Mouse (Mus musculus): ENCODE results near the gene Mut.

The Mut gene
- long read RNA-seq, experiment 1, transcript Mut-201 (13 exons, 3,674 nt) = major isoform, 88 of 105 reads
- long read RNA-seq, experiment 1, partial matches to known transcripts = 15 of 105 reads
- long read RNA-seq, experiment 1, other reads (novel, unspliced or antisense) = 2 of 105 reads
- long read RNA-seq, experiment 2, transcript Mut-201 (13 exons, 3,674 nt) = major isoform, 74 of 112 reads
- long read RNA-seq, experiment 2, partial matches to known transcripts = 34 of 112 reads
- long read RNA-seq, experiment 2, other reads (novel, unspliced or antisense) = 4 of 112 reads

DNA sequence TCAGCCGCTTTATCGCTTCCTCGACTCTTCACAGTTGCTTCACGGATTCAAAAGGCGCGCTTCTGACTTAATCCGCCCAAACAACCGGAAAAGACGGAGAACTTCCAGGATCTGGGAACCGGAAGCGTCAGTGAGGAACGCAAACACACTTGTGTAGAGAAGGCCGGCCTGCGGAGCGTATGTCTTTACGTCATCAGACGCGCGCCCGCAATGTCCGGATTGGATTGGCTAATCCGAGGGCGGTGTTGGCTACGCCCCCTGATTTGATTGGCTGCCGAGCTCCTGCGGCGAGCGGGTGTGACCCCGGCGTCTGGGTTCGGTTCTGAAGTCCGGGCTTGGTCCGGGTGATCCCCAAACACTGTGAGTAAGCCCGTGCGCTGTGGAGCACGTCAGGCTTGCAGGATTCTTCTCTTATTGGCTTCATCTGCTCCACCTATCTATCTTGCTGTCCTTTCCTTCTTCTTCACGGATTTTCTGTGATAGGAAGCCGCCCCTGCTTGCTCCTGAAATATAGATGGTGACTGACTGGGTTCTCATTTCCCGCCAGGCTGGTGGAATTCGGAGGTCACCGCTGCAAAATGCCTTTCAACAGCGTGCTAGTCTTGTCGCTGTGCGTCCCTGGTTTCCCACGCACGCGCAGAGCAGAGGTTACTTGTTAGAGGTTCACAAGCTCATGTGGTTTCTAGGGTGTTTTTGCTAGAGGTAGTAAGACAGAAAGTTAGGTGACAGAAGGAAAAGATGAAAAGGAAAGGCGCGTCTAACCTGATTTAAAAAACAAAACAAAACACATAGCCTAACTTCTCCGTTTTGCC is at the start of gene Mut, which contains the start of gene Cenpq:
Mut (plus strand) TSS at position 266 of the 812 bp plus-strand sequence.
Cenpq (minus strand) TSS at position 628 of the 812 bp plus-strand sequence.
- intact Hi-C loops (cut with DNase I) = no loop called here

- intact Hi-C loops (cut with DNase I) = no loop called here
Observed at GRCm38 (mm10) chr17:40885155-40885554, 49.3 kb upstream of the Mut start.

DNA sequence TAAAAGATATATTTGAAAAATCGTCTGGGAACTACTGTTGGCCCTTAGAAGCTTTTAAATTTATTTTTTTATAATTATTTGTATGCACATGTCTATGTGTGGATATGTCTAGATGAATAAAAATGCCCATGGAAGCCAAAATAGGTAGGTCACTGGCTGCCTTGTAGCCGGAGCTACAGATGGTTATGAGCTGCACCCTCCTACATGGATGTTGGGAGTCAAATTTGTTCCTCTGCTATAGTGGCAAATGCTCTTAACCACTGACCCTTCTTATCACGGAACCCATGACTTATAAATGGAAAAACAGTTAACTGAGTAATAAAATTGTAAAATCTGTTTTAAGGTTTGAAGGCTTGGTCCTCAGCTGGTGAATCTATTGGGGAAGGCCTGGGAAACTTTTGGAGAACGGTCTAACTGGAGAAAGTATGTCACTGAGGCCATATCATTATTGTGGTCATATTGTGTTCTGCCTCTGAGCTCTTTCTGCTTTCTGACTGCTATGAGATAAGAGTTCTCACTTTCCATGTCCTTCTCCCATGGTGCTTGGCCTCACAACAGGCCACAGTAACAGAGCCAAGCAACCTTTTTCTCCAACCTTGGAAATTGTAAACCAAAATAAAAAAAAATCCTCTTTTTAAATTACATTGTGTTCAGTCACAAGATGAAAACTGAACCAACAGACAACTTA is 46.5 kb upstream of the Mut start:
- intact Hi-C loops (cut with DNase I) = no loop called here

GRCm38 (mm10) chr17:40896863-40897262 is 37.6 kb upstream of the Mut start:
- intact Hi-C loops (cut with DNase I) = loop anchor here (5.0 kb wide), 1 partner anchor 65 kb away; no protein-coding TSS in a partner anchor

DNA sequence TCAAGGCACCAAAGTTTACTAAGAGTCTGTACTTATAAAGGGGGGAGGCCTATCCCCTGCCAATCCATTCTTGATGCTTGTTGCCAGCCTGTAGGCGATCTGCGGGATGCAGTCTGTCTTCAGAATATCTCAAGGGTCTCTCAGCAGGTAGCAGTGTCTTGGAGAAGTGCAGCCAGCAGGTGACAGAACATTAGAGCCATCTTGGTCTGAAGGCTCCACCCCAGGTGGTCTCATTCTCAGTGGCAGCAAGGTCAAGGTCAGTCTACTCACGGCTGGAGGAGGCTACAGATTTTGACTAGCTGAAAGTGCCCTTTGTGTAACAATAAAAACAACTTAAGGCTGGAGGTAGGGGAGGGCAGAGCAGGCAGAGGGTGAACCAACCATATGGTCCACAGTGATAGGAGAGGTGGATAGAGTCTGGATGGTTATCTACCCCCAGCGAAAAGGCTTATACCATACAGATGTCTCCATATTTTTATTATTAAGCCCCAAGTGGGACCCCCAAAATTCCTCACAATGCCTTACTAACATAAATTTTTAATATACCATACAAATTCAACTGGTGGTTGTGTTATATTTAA is 34.6 kb upstream of the Mut start:
- intact Hi-C loops (cut with DNase I) = loop anchor here (5.0 kb wide), 1 partner anchor 68 kb away; no protein-coding TSS in a partner anchor

GRCm38 (mm10) chr17:40903345-40903744 is 31.1 kb upstream of the Mut start:
- intact Hi-C loops (cut with DNase I) = no loop called here

- intact Hi-C loops (cut with DNase I) = no loop called here
Observed at GRCm38 (mm10) chr17:40904056-40904597, 30.4 kb upstream of the Mut start.

GRCm38 (mm10) chr17:40904721-40905154 is 29.7 kb upstream of the Mut start:
- intact Hi-C loops (cut with DNase I) = no loop called here

DNA sequence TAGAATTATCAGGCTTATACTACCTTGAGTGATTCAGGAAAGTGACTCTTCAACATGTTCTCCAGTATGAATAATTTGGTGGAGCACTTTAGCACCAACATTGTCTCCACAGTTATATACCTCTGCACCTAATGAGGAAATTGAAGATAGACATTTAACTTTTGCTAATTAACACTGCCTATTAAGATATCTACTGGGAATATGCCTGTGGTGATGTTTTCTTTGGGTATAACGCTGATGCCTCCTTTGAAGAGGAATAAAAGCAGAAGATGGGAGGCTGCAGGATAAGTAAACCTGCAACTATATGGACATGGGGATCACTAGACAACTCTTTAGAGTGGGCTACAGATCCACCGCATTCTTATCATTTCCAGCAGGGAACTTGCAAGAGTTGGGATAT is 20.2 kb upstream of the Mut start, which contains the start of gene Glyatl3:
Glyatl3 (minus strand) TSS at position 101 of the 400 bp plus-strand sequence.
- intact Hi-C loops (cut with DNase I) = no loop called here

DNA sequence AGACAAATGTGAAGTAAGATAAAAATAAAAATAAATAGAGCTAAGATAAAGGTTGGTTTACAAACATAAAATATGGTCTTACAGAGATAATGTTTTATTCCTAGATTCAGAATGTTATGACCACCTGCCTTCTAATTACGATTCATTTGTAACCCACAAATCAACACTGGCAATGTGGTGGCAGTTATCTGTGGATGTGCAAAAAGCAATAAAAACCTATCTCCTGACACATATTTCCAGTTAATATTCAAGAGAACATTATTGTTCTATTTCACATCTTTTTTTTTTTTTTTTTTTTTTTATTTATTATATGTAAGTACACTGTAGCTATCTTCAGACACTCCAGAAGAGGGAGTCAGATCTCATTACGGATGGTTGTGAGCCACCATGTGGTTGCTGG is 19.0 kb upstream of the Mut start:
- intact Hi-C loops (cut with DNase I) = no loop called here

- intact Hi-C loops (cut with DNase I) = no loop called here
Observed at GRCm38 (mm10) chr17:40933985-40934384, 500 bp upstream of the Mut start.

GRCm38 (mm10) chr17:40948518-40948917 is 14.0 kb downstream of the Mut start:
- intact Hi-C loops (cut with DNase I) = no loop called here

GRCm38 (mm10) chr17:40977914-40978313 is 43.4 kb downstream of the Mut start:
- intact Hi-C loops (cut with DNase I) = loop anchor here (10.0 kb wide), 1 partner anchor 1627 kb away; no protein-coding TSS in a partner anchor

DNA sequence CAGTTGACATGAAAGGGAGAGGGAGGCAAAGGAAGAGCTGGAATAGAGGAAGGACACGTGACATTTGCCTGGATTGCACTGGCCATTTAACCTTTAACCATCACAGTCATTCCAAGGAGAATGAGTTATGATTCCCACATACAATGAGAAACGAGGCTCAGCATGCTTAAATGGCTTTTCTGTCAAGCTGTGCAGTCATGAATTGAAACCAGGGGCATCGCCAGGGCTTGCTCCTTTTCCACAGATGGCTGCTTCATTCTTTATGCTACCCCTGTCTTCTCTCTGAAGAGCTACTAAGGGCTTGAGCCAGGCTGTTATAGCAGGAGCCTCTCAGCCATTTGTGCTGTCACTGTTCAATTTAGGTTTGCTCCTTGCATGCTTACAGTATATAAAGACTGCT is 57.6 kb downstream of the Mut start:
- intact Hi-C loops (cut with DNase I) = no loop called here
